Mouse (Mus musculus) megakaryocyte, embryonic 14.5 days (primary cell): ENCODE measurements around the gene Cdipt. TPM values are rescaled to one million over a fixed set of nuclear protein-coding genes. Genes with fewer than 3 reads are reported as not detected.

Source experiments
- H3K27me3 ChIP-seq: replicated peaks from 2 replicates; pipeline ENCODE3; 2012; ENCODE audit warnings: inconsistent platforms
- H3K36me3 ChIP-seq: replicated peaks from 2 replicates; pipeline ENCODE3; 2012; ENCODE audit warnings: low read length, inconsistent platforms, mixed read lengths
- H3K4me1 ChIP-seq: 2 replicates; pipeline ENCODE4 v1.6.1; 2012; ENCODE audit warnings: inconsistent platforms
- H3K4me3 ChIP-seq: replicated peaks from 2 replicates; pipeline ENCODE3; 2012; ENCODE audit warnings: moderate library complexity, mild to moderate bottlenecking, inconsistent platforms
- H3K9me3 ChIP-seq: 2 replicates; pipeline ENCODE4 v1.6.1; 2012; ENCODE audit warnings: inconsistent platforms
- FLI1 ChIP-seq: IDR thresholded peaks from 2 replicates; pipeline ENCODE4 v1.6.1; 2012; ENCODE audit warnings: low read length, inconsistent platforms, mixed read lengths
- GATA1 ChIP-seq: IDR thresholded peaks from 3 replicates; pipeline ENCODE4 v1.6.1; 2012; ENCODE audit warnings: mixed read lengths, low read length, inconsistent platforms, borderline replicate concordance
- polyA plus RNA-seq: library from polyadenylated mRNA; stranded (reverse); fragments of >175 nt; gene quantifications from 2 replicates; pipeline ENCODE4 v1.2.3, GENCODE M21; 2012; ENCODE audit warnings: low replicate concordance; ENCODE audit not compliant: insufficient read depth

The Cdipt gene
- polyA plus RNA-seq, 1 experiment = 211 TPM

GRCm38 (mm10) chr7:127023896-127024690, 48.4 kb downstream of the Cdipt start:
- Histone ChIP-seq H3K36me3 (peaks cover 60% of the 10 kb centered on the region), H3K9me3 (no peaks in the 10 kb centered on the region), H3K27me3 (no peaks in the 10 kb centered on the region), H3K4me1 (peaks cover 76% of the 10 kb centered on the region), H3K4me3 (peak overlapping the region; percentile 96)
- TF ChIP-seq GATA1 = no peak

- H3K4me3 ChIP-seq = peak overlapping the region; percentile 96
- no peak for TF ChIP-seq GATA1
- TF ChIP-seq FLI1 = no peak
- no peaks in the 10 kb centered on the region for H3K27me3 ChIP-seq
- H3K36me3 ChIP-seq = peaks cover 64% of the 10 kb centered on the region
- peaks cover 82% of the 10 kb centered on the region for H3K4me1 ChIP-seq
- H3K9me3 ChIP-seq = no peaks in the 10 kb centered on the region
Observed at GRCm38 (mm10) chr7:127024755-127025555, 49.2 kb downstream of the Cdipt start.

DNA sequence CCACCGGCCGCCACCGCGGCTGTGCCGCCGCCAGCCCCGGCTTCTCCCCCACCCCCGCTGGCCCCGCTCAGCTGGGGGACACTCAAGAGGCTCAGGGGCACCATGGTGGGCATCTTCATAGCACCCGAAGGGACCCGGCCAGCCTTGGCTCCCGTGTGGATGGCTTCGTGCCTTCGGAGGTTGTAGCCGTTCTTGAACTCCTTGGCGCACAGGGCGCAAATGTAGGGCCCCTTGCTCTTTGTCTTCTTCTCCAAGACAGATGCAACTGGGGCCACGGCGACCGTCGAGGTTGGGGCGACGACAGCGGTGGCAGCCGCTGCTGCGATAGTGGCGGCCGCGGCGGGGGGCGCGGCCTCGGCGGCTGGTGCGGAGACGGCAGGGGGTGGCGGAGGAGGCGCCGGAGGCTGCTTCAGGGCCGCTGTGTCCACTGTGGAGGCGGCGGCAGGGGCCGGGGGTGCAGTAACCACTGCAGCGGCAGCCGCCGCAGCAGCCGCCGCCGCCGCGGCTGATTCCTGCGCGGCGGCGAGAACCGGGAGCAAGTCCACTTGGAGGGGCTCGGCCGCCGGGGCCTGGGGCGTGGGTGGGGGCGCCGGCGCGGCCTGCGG, 49.9 kb downstream of the Cdipt start:
- Histone ChIP-seq H3K4me3 (peak overlapping the region; percentile 96), H3K9me3 (no peaks in the 10 kb centered on the region), H3K4me1 (peaks cover 82% of the 10 kb centered on the region), H3K36me3 (peaks cover 68% of the 10 kb centered on the region), H3K27me3 (no peaks in the 10 kb centered on the region)
- TF ChIP-seq FLI1 (no peak), GATA1 (no peak)

- TF ChIP-seq FLI1 = no peak
- no peak for TF ChIP-seq GATA1
- Histone ChIP-seq H3K36me3 (peaks cover 70% of the 10 kb centered on the region), H3K4me1 (peaks cover 82% of the 10 kb centered on the region), H3K27me3 (no peaks in the 10 kb centered on the region), H3K4me3 (peak overlapping the region; percentile 96), H3K9me3 (no peaks in the 10 kb centered on the region)
Observed at GRCm38 (mm10) chr7:127026161-127026600, 50.5 kb downstream of the Cdipt start.

DNA sequence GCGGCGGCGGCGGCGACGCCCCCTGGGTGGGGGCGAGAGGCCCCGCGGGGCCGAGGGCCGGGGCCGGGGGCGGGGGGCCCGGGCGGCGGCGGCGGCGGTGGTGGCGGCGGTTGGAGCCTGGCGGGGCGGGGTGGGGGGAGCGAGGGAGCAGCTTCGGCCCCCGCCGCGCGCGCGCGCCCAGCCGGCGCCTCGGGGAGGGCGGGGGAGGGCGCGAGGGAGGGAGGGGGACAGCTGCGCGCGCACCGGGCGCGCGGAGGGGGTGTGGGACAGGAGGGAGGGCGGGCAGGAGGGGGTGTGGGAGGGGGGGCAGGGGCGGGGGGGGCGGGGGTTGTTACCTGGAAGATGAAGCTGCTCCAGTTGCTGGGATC, 50.9 kb downstream of the Cdipt start:
- Histone ChIP-seq H3K4me1 (peaks cover 82% of the 10 kb centered on the region), H3K4me3 (peak overlapping the region; percentile 96), H3K27me3 (no peaks in the 10 kb centered on the region), H3K36me3 (peaks cover 70% of the 10 kb centered on the region), H3K9me3 (no peaks in the 10 kb centered on the region)
- no peak for TF ChIP-seq FLI1
- no peak for TF ChIP-seq GATA1

DNA sequence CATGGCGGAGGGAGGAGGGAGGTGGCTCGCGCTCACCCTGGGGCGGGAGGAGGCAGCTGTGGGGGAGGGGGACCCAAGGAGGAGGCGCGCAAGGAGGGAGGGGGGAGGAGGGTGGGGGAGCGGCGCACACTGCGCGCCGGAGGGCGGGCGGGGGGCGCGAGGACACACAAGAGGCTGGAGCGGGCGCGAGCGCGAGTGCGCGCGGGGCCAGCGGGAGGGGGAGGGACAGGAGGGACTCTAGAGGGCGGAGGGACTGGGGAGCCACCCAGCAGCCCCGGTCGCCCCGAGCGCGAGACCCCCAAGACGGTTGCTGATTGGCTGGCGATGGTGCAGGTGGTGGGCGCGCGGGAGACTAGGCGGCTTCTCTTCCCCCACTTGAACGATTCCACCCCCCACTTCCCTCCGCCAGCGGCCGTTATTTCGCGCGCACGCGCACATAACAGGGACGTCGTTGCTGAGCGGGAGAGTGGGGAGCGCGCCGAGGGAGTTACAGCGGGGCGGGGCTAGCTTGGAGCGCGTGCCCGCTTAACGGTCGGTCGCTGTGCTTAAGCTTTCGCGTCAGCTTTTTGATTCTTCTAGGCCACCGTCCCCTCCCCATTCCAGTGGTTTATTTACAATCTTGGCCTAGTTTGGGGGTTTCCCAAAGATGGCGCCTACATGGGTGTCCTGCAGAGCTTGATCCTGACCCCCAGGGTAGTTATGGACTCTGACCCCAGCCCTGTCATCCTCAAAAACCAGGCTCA, 51.4 kb downstream of the Cdipt start, which contains the start of gene Maz:
Gene Maz, minus strand, starts transcription at position 54 of the 743 bp plus-strand sequence.
- TF ChIP-seq FLI1 (no peak), GATA1 (no peak)
- Histone ChIP-seq H3K4me3 (peak within 1 kb of the TSS; percentile 96), H3K9me3 (no peaks in the 10 kb centered on the region), H3K36me3 (peaks cover 70% of the 10 kb centered on the region), H3K4me1 (peaks cover 82% of the 10 kb centered on the region), H3K27me3 (no peaks in the 10 kb centered on the region)

GRCm38 (mm10) chr7:127027885-127028284, 52.2 kb downstream of the Cdipt start:
- TF ChIP-seq FLI1 (no peak), GATA1 (no peak)
- Histone ChIP-seq H3K36me3 (peaks cover 70% of the 10 kb centered on the region), H3K9me3 (no peaks in the 10 kb centered on the region), H3K4me3 (peak overlapping the region; percentile 96), H3K27me3 (no peaks in the 10 kb centered on the region), H3K4me1 (peaks cover 79% of the 10 kb centered on the region)

Other genes starting within 250 kb of the Cdipt start
- 213 and 289 TPM in 2 replicates for gene Mapk3, start 216.3 kb upstream of the Cdipt start, polyA plus RNA-seq
- 3.4 TPM in 1 of 2 replicates, not detected in the other for gene Gdpd3, start 209.6 kb upstream of the Cdipt start, polyA plus RNA-seq
- gene Ypel3, start 199.0 kb upstream of the Cdipt start, polyA plus RNA-seq = 284 and 689 TPM in 2 replicates
- gene Tbx6, start 194.4 kb upstream of the Cdipt start, polyA plus RNA-seq = 3.0 and 15.0 TPM in 2 replicates
- 46.3 and 115 TPM in 2 replicates for gene Ppp4c, start 183.4 kb upstream of the Cdipt start, polyA plus RNA-seq
- gene Fam57b, start 178.2 kb upstream of the Cdipt start, polyA plus RNA-seq = 13.5 and 29.3 TPM in 2 replicates
- not detected in 2 replicates for gene 4930451I11Rik, start 144.3 kb upstream of the Cdipt start, polyA plus RNA-seq
- 1.3 TPM in 1 of 2 replicates, not detected in the other for gene Doc2a, start 128.5 kb upstream of the Cdipt start, polyA plus RNA-seq
- 9.3 and 60.8 TPM in 2 replicates for gene Hirip3, start 113.9 kb upstream of the Cdipt start, polyA plus RNA-seq
- 823 and 1,411 TPM in 2 replicates for gene Ino80e, start 113.5 kb upstream of the Cdipt start, polyA plus RNA-seq
- 159 and 479 TPM in 2 replicates for gene Taok2, start 91.2 kb upstream of the Cdipt start, polyA plus RNA-seq
- gene Tmem219, start 53.0 kb upstream of the Cdipt start, polyA plus RNA-seq = 50.9 TPM in 2 replicates
- 26.4 and 59.2 TPM in 2 replicates for gene Kctd13, start 47.0 kb upstream of the Cdipt start, polyA plus RNA-seq
- not detected in 2 replicates for gene Asphd1, start 26.3 kb upstream of the Cdipt start, polyA plus RNA-seq
- 1.7 and 2.0 TPM in 2 replicates for gene Sez6l2, start 25.4 kb upstream of the Cdipt start, polyA plus RNA-seq
- gene Cdiptos, start 184 bp downstream of the Cdipt start, polyA plus RNA-seq = 1.8 TPM in 1 of 2 replicates, not detected in the other
- gene Mvp, start 38.7 kb downstream of the Cdipt start, polyA plus RNA-seq = 39.1 and 72.4 TPM in 2 replicates
- 4.2 TPM in 1 of 2 replicates, not detected in the other for gene Pagr1b, start 40.6 kb downstream of the Cdipt start, polyA plus RNA-seq
- 15.8 and 94.8 TPM in 2 replicates for gene Pagr1a, start 41.4 kb downstream of the Cdipt start, polyA plus RNA-seq
- 164 and 252 TPM in 2 replicates for gene Gm42742, start 45.2 kb downstream of the Cdipt start, polyA plus RNA-seq
- 0.68 and 3.9 TPM in 2 replicates for gene Prrt2, start 45.3 kb downstream of the Cdipt start, polyA plus RNA-seq
- 324 and 1,017 TPM in 2 replicates for gene Maz, start 51.1 kb downstream of the Cdipt start, polyA plus RNA-seq
- gene Kif22, start 66.6 kb downstream of the Cdipt start, polyA plus RNA-seq = 6.8 and 18.0 TPM in 2 replicates
- gene Zg16, start 111.4 kb downstream of the Cdipt start, polyA plus RNA-seq = not detected in 2 replicates
- 71.8 and 93.9 TPM in 2 replicates for gene AI467606, start 115.4 kb downstream of the Cdipt start, polyA plus RNA-seq
- gene Qprt, start 146.3 kb downstream of the Cdipt start, polyA plus RNA-seq = not detected in 2 replicates
- 2.2 and 17.4 TPM in 2 replicates for gene Spn, start 161.9 kb downstream of the Cdipt start, polyA plus RNA-seq
- 13.5 and 43.5 TPM in 2 replicates for gene Cd2bp2, start 220.1 kb downstream of the Cdipt start, polyA plus RNA-seq
- gene Tbc1d10b, start 232.6 kb downstream of the Cdipt start, polyA plus RNA-seq = 83.3 and 137 TPM in 2 replicates
- 4.7 TPM in 1 of 2 replicates, not detected in the other for gene Mylpf, start 233.0 kb downstream of the Cdipt start, polyA plus RNA-seq